Mouse (Mus musculus) ovary, postnatal 14 days (tissue): ENCODE measurements at regions not wholly inside any gene's neighbourhood (a gene's known extent, or its start where the extent isn't known, plus 50 kb on each side); places are given as distances from the start of the nearest gene placed in this dataset.

Experiments
- DNase-seq: peaks from one replicate; pipeline ENCODE4 v3.0.0; 2022; ENCODE audit warnings: low spot score

DNA sequence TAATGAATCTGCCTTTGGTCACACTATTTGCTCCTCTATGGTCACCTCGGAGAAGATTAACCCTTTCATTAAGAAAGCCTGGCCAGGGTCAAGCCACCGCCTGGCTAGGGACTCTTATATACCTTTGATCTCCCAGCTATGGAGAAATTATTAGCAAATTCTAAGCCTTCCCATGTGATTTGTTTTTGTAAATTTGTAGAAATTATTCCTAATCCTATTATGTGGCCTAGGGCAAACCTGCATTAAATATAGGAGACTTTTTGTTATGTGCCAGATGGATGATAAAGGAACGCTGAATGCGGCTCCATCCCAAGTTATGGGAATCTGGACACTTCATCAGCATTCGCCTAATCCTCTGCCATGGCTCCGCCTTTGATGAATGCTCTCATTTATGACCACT, 70.4 kb upstream of the Tmco5 start:
- DNase-seq = no peak

DNA sequence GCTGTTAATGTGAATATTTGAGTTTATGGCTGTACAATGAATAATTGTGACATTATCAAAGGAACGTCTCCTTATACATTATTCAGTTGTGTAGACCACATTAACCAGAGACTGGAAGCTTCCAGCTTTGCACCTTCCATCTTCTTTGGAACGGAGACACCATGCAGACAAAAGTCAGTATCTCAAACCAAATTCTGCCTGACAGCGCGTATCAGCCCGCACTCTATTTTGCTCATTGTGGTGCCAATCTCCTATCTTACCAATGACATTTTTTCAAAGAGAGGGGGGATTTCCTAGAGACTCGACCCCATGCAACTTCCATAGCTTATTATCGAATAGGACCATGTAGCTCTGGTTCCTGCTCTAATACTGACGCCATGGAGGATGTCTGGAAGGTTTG, 69.9 kb upstream of the Tmco5 start:
- DNase-seq = no peak

DNA sequence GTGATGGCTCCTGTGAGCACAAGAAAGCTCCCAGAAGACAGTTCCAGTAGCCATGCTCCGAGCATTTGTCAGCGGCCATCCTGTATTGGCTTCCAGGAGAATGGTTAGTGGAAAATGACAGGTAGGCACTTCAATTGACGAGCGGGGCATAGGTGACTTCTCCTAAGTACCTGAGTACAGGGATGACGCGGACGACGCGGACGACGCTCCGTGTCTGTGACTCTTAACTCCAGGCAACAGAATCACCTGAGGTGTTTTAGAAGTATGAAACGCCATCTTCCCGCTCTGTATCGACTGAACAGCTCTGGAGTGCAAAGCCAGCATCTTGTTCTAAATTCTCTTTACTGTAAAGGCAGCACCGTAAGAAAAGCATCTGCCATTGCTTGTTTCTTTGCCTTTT, 68.4 kb upstream of the Tmco5 start:
- no peak for DNase-seq

- DNase-seq = no peak
Measured at GRCm38 (mm10) chr2:116812869-116813558, 65.5 kb upstream of the Tmco5 start.

GRCm38 (mm10) chr2:116813559-116813895, 65.0 kb upstream of the Tmco5 start:
- DNase-seq = no peak

DNA sequence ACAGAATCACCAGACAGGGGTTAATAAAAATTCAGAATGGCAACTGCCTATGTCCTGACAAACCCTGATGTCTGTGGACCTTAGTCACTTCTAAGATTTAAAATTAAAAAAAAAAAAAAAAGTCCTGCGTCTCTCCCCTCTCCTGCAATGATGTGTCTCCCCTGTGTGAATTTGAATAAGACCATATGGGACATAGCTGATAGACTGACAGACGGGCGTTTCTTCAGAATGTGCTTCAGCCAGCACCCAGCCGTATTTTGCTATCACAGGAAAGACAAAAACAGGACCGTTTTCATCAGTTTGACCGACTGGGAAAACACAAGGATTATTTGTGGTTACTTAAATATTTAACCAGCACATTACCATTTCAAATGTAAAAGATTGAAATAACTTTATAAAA, 61.4 kb upstream of the Tmco5 start:
- DNase-seq = no peak

DNA sequence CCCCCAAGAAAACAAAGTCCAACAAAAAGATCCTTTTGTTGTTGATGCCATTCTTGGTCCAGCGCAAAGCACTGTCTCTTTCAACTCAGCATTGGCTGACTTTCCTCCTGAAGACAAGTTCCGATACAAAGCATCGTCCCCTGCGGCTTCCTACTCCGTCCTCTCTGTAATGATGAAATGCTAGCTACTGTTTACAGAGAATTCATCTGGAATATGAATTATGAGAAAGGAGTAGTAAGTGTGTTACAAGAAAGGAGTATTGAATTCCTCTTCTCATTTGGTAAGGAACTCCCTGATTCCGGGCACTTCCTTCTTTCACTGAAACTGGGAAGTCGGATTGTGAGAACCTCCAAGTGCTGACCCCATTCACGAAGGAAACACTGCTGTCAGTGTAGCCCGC, 60.9 kb upstream of the Tmco5 start:
- DNase-seq = no peak

GRCm38 (mm10) chr2:116818550-116818949, 59.9 kb upstream of the Tmco5 start:
- no peak for DNase-seq

DNA sequence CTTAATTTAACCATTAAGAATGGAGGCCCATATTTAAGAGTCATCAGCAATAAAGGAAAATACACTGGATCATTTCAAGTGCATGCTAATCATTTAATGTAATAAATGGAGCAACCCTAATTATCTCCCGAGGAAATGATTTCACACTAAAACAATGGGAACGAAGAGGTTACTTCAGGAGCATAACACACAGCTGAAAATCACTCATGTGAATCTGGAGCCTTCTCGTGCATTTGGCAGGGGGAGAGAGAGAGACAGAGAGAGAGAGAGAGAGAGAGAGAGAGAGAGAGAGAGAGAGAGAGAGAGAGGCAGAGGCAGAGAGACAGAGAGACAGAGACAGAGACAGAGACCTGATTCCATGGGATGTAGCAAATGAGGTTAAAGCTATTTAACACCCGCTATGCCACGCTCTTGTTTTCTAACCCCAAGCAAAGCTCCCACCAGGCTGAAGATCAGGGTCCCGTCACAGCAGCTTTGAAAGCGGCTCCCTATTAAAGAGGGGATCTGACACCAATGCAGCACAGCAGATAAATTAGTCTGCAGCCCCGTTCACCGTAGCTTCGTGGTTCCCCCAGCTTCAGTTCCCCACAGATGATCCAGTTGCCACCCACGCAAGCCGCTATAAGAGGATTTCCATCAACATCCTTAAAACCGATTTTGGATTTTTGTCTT, 59.3 kb upstream of the Tmco5 start:
- no peak for DNase-seq

DNA sequence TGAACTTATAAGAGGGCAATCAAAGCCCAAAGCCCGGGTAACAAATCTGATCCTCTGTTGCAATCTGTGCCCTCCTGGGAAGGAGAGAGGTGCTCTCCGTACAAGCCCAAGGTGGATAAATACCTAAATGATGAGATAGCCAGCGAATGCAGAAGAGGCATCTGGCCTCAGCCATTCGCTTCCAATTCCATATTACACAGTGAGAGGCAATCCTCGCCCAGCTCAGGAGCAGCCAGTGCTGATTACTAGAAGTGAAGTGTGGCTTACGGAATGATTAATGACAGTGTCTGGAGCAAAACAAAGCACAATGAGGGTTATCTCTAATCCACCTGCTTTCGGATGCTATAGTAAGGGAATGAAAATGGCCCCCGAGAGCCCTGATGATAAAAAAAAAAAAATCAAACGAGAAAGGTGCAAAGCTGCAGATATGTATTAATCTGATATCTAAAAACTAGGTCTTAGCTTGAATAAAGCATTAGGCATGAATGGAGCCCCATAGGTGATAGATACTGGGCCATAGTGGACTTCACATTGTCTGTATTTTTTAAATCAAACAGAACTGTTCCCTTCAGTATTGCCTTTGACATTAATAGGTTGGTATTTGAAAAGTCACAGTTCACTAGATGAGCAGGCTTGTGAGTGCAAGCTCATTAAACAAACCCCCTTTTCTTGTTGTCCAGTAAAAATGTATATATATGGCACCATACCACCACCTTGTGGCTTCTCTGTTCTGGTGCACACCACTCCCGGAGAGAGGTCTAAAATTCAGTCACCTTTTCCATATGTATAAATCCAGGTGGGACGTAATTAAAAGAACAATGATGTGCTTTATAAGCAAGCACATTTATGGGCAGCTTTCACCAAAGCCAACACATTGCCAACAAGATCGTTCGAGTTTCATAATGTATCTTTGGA, 57.4 kb upstream of the Tmco5 start:
- no peak for DNase-seq
